Mouse (Mus musculus) liver, embryonic 11.5 days (tissue): ENCODE measurements at regions not wholly inside any gene's neighbourhood (a gene's known extent, or its start where the extent isn't known, plus 50 kb on each side); places are given as distances from the start of the nearest gene placed in this dataset.

Source experiments
- ATAC-seq: fragments of 200-750 bp; cut with Nextera tagmentation; replicated peaks from 2 replicates; pipeline ENCODE4 v1.8.0; 2017; ENCODE audit warnings: moderate number of reproducible peaks, mild to moderate bottlenecking, moderate TSS enrichment, moderate library complexity; ENCODE audit not compliant: low FRiP score
- DNase-seq: peaks from one replicate; pipeline ENCODE4 v3.0.0-alpha.2; 2017; ENCODE audit warnings: low spot score
- H3K27ac ChIP-seq: fragments of 300-500 bp; sonication (generic); 2 replicates; pipeline ENCODE4 v1.5.1; 2014; ENCODE audit warnings: mild to moderate bottlenecking, low read depth, low read length, control low read depth
- H3K27me3 ChIP-seq: fragments of 300-500 bp; sonication (generic); replicated peaks from 2 replicates; pipeline ENCODE4 v1.6.1; 2014; ENCODE audit warnings: low read length, mixed read lengths; ENCODE audit not compliant: control insufficient read depth, insufficient read depth
- H3K36me3 ChIP-seq: fragments of 300-500 bp; sonication (generic); 2 replicates; pipeline ENCODE4 v1.6.1; 2014; ENCODE audit warnings: mild to moderate bottlenecking, low read length, moderate library complexity, mixed read lengths; ENCODE audit not compliant: control insufficient read depth, insufficient read depth
- H3K4me1 ChIP-seq: fragments of 300-500 bp; sonication (generic); replicated peaks from 2 replicates; pipeline ENCODE4 v1.6.1; 2014; ENCODE audit warnings: low read length, mixed read lengths; ENCODE audit not compliant: control insufficient read depth, insufficient read depth
- H3K4me2 ChIP-seq: fragments of 300-500 bp; sonication (generic); 2 replicates; pipeline ENCODE4 v1.6.1; 2014; ENCODE audit warnings: mild to moderate bottlenecking, control low read depth, moderate library complexity
- H3K4me3 ChIP-seq: fragments of 300-500 bp; sonication (generic); 2 replicates; pipeline ENCODE4 v1.5.1; 2014; ENCODE audit warnings: low read depth, low read length, control low read depth
- H3K9ac ChIP-seq: fragments of 300-500 bp; sonication (generic); 2 replicates; pipeline ENCODE4 v1.6.1; 2014; ENCODE audit warnings: low read depth, low read length, control low read depth
- H3K9me3 ChIP-seq: fragments of 300-500 bp; sonication (generic); 2 replicates; pipeline ENCODE4 v1.6.1; 2016; ENCODE audit warnings: low read length, inconsistent platforms, mixed read lengths; ENCODE audit not compliant: control insufficient read depth
- WGBS: fragments of 180-500 bp; shearing (Covaris S2); extraction: QIAGEN DNeasy Blood & Tissue Kit; methylation state at CpG from one replicate; pipeline ENCODE4 v1.1.7; 2014; 5-methylcytosine and 5-hydroxymethylcytosine counted together

GRCm38 (mm10) chr7:113073781-113074180 lies 120.0 kb downstream of the Rassf10 start:
- DNase-seq, result no peak
- Histone ChIP-seq H3K27ac (no peak overlapping the region), H3K27me3 (no peaks in the 10 kb centered on the region), H3K4me3 (no peak overlapping the region), H3K9ac (no peak overlapping the region), H3K4me1 (no peaks in the 10 kb centered on the region), H3K9me3 (no peaks in the 10 kb centered on the region), H3K36me3 (no peaks in the 10 kb centered on the region), H3K4me2 (no peak overlapping the region)
- no peak for ATAC-seq
- 42% methylated on average over 6 of the region's 6 CpGs for WGBS

- Histone ChIP-seq H3K9me3 (no peaks in the 10 kb centered on the region), H3K4me1 (no peaks in the 10 kb centered on the region), H3K4me2 (no peak overlapping the region), H3K36me3 (no peaks in the 10 kb centered on the region), H3K9ac (no peak overlapping the region), H3K27ac (no peak overlapping the region), H3K27me3 (no peaks in the 10 kb centered on the region), H3K4me3 (no peak overlapping the region)
- DNase-seq (no peak), ATAC-seq (no peak)
- 44% methylated on average over 6 of the region's 6 CpGs for WGBS
Observed at GRCm38 (mm10) chr7:113075371-113075770, 121.6 kb downstream of the Rassf10 start.

DNA sequence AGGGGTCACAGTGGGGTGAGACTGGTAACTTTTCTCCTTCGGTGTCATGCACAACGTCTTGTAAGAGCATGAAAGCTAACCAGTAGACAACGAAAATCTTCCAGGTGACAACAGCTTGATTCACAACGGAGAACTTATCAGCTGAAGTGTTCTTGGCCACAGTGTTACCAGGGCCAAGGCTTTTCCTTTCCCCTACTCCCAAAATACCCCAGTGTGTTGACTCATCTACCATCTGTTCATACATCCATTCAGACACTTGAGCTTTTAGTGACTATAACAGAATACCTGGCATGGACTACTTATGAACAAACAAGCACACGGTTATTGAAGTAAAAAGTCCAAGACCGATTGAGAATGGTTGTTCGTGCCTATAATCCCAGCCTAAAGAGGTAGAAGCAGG lies 122.5 kb downstream of the Rassf10 start:
- no peak overlapping the region for H3K9ac ChIP-seq
- ATAC-seq (no peak), DNase-seq (no peak)
- H3K27ac ChIP-seq, result no peak overlapping the region
- H3K4me3 ChIP-seq, result no peak overlapping the region
- 88% methylated on average over 7 of the region's 7 CpGs for WGBS
- no peak overlapping the region for H3K4me2 ChIP-seq
- H3K9me3 ChIP-seq, result no peaks in the 10 kb centered on the region
- no peaks in the 10 kb centered on the region for H3K4me1 ChIP-seq
- H3K27me3 ChIP-seq, result no peaks in the 10 kb centered on the region
- H3K36me3 ChIP-seq, result no peaks in the 10 kb centered on the region

- Histone ChIP-seq H3K9ac (no peak overlapping the region), H3K4me2 (no peak overlapping the region), H3K4me1 (peaks cover 3% of the 10 kb centered on the region; the same call in 1 of the 2 replicates), H3K27me3 (no peaks in the 10 kb centered on the region), H3K9me3 (no peaks in the 10 kb centered on the region), H3K4me3 (no peak overlapping the region), H3K36me3 (no peaks in the 10 kb centered on the region), H3K27ac (no peak overlapping the region)
- no peak for DNase-seq
- WGBS, result 71% methylated on average over 5 of the region's 5 CpGs
- ATAC-seq, result no peak
Observed at GRCm38 (mm10) chr7:113081120-113081519, 126.1 kb upstream of the Arntl start.

- Histone ChIP-seq H3K4me1 (peaks cover 3% of the 10 kb centered on the region; the same call in 1 of the 2 replicates), H3K27ac (no peak overlapping the region), H3K4me2 (no peak overlapping the region), H3K36me3 (no peaks in the 10 kb centered on the region), H3K27me3 (no peaks in the 10 kb centered on the region), H3K4me3 (no peak overlapping the region), H3K9me3 (no peaks in the 10 kb centered on the region), H3K9ac (no peak overlapping the region)
- ATAC-seq (peak; percentile 91), DNase-seq (no peak)
- WGBS, result 49% methylated on average over 8 of the region's 8 CpGs
Observed at GRCm38 (mm10) chr7:113084930-113085625, 122.2 kb upstream of the Arntl start.

- H3K9me3 ChIP-seq, result no peaks in the 10 kb centered on the region
- no peak overlapping the region for H3K27ac ChIP-seq
- H3K36me3 ChIP-seq, result no peaks in the 10 kb centered on the region
- no peak for DNase-seq
- peaks cover 3% of the 10 kb centered on the region; the same call in 1 of the 2 replicates for H3K4me1 ChIP-seq
- H3K9ac ChIP-seq, result no peak overlapping the region
- H3K4me2 ChIP-seq, result no peak overlapping the region
- WGBS, result 50% methylated on average over 1 of the region's 1 CpGs
- no peak overlapping the region for H3K4me3 ChIP-seq
- H3K27me3 ChIP-seq, result no peaks in the 10 kb centered on the region
- no peak for ATAC-seq
Observed at GRCm38 (mm10) chr7:113086158-113086557, 121.1 kb upstream of the Arntl start.

DNA sequence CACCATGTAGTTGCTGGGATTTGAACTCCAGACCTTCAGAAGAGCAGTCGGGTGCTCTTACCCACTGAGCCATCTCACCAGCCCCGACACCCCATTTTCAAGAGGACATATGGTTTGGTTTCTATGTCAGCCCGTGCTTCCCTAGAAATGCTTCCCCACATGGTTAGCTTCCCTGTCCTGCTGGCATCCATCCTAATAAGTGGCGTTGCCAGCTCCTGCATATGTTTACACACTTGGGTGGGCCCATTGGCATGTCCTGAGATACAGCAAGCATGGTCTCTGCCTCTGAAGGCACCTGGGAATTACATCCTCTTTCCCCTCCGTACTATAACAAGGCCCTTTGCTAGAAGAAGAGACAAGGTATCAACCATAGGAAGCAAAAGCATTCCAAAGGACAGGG lies 119.6 kb upstream of the Arntl start:
- H3K9me3 ChIP-seq, result no peaks in the 10 kb centered on the region
- peaks cover 3% of the 10 kb centered on the region; the same call in 1 of the 2 replicates for H3K4me1 ChIP-seq
- WGBS, result 84% methylated on average over 5 of the region's 5 CpGs
- H3K36me3 ChIP-seq, result no peaks in the 10 kb centered on the region
- no peak overlapping the region for H3K4me2 ChIP-seq
- no peak overlapping the region for H3K27ac ChIP-seq
- no peak overlapping the region for H3K4me3 ChIP-seq
- DNase-seq (no peak), ATAC-seq (no peak)
- no peak overlapping the region for H3K9ac ChIP-seq
- H3K27me3 ChIP-seq, result no peaks in the 10 kb centered on the region

GRCm38 (mm10) chr7:113089044-113089443 lies 118.2 kb upstream of the Arntl start:
- Histone ChIP-seq H3K27me3 (no peaks in the 10 kb centered on the region), H3K27ac (no peak overlapping the region), H3K4me1 (peaks cover 3% of the 10 kb centered on the region; the same call in 1 of the 2 replicates), H3K36me3 (no peaks in the 10 kb centered on the region), H3K4me2 (no peak overlapping the region), H3K9ac (no peak overlapping the region), H3K9me3 (no peaks in the 10 kb centered on the region), H3K4me3 (no peak overlapping the region)
- ATAC-seq, result no peak
- 66% methylated on average over 4 of the region's 4 CpGs for WGBS
- DNase-seq, result no peak

DNA sequence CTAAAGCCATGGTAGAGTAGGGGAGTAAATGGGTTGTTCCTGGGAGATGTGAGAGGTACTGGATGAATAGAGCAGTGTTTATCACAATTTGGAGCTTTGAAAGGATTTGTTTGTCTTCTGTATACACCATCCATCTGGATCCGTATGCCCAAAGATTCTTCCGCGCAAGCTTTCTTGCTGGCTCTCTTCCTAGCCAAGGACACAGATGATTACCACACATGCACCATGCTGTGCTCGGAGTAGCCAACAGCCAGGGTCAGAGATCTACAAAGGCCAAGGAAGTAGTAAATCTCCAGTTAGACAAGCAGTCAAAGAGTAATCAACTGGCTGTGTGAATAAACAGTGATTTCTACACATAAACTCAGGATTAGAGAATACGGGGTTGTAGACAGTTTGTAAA lies 113.3 kb upstream of the Arntl start:
- no peaks in the 10 kb centered on the region for H3K27me3 ChIP-seq
- H3K36me3 ChIP-seq, result no peaks in the 10 kb centered on the region
- no peaks in the 10 kb centered on the region for H3K4me1 ChIP-seq
- 67% methylated on average over 5 of the region's 5 CpGs for WGBS
- H3K4me3 ChIP-seq, result no peak overlapping the region
- H3K9ac ChIP-seq, result no peak overlapping the region
- ATAC-seq (no peak), DNase-seq (no peak)
- no peak overlapping the region for H3K4me2 ChIP-seq
- no peak overlapping the region for H3K27ac ChIP-seq
- H3K9me3 ChIP-seq, result no peaks in the 10 kb centered on the region
